ENCODE assay signal across 24 mouse cellular contexts in the genomic region with DNA sequence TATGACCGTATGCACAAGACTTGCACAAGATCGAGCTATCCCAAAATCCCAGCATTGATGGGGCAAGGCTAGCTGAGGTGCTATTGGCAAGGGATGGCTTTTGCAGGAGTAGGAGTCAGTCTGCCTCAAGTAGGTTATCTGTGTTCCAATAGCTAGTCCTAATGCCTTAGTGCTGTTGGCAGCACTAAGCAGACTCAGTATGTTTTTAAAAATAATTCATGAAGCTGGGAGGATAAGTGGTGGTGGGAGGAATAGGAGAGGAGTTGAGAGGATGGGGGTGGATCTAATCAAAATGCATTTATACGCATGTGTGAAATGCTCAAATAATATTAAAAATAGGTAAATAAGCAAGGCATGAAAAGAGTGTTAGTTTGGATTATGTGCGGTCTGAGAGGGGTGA. TPM values are rescaled to one million over a fixed set of nuclear protein-coding genes. Genes with fewer than 3 reads are reported as not detected.
"Had no signal": no experiment of that assay in that cellular context is flagged by ENCODE, and none has a peak within 500 bp of the region (broad histone marks: within the 10 kb centered on the region; RNA-seq: fewer than 3 reads in every experiment).

No protein-coding gene starts in this region.

- H3K27ac ChIP-seq: heart, embryonic 13.5 days; heart, embryonic 15.5 days; hindbrain, embryonic 13.5 days; hindbrain, embryonic 15.5 days; hindbrain, postnatal 0 days; kidney, embryonic 15.5 days; kidney, postnatal 0 days; limb, embryonic 13.5 days; limb, embryonic 15.5 days; liver, embryonic 12.5 days; liver, embryonic 14.5 days had no signal

- DNase-seq: gastrocnemius, postnatal 14 days; gastrocnemius, postnatal 36 days; heart, adult 18-20 months; heart, postnatal 14 days; heart, postnatal 36 days; kidney, adult 11 months; kidney, adult 2 months; kidney, adult 9 months; kidney, postnatal 14 days; kidney, postnatal 36 days; left cerebral cortex, postnatal 4 days had no signal

- ATAC-seq: hindbrain, postnatal 0 days; intestine, embryonic 16.5 days; liver, embryonic 12.5 days had no signal

- H3K4me3 ChIP-seq: heart, embryonic 13.5 days; heart, embryonic 15.5 days; hindbrain, embryonic 13.5 days; hindbrain, embryonic 15.5 days; kidney, embryonic 15.5 days; limb, embryonic 13.5 days; limb, embryonic 15.5 days; liver, embryonic 12.5 days had no signal

RNA-seq across cellular contexts. Expression of a gene that starts 44.7 kb away (rescaled TPM):
- total RNA-seq: hematopoietic stem cell, adult 5-6 weeks had no signal

RNA-seq across cellular contexts. Expression of a gene that starts 54.1 kb away (rescaled TPM):
- total RNA-seq: hematopoietic stem cell, adult 5-6 weeks had no signal
